Mouse (Mus musculus) spleen, adult 2 months (tissue): ENCODE data around the gene Fam166a. TPM values are rescaled to one million over a fixed set of nuclear protein-coding genes. Genes with fewer than 3 reads are reported as not detected.
A peak's percentile ranks its signal among the peaks of the same experiment; 100 is the strongest.
"Not testable (repeated sequence)": the region's sequence is repeated elsewhere in the genome, so short reads cannot be mapped to it uniquely, and the experiment has no call there.

ENCODE experiments used
- DNase-seq, 2 experiments: peaks; one replicate each; pipeline versions ENCODE4 v3.0.0 to v3.0.0-alpha.2; 2012 to 2021; ENCODE audit warnings: low spot score in 2 of 2, low read depth in 1 of 2
- H3K27ac ChIP-seq: fragments of 200-500 bp; 2 replicates; pipeline ENCODE4 v1.5.1; 2012; ENCODE audit warnings: low read length, inconsistent platforms; ENCODE audit not compliant: insufficient read depth
- H3K27me3 ChIP-seq: fragments of 200-500 bp; 2 replicates; pipeline ENCODE4 v1.6.1; 2012; ENCODE audit warnings: mild to moderate bottlenecking, moderate library complexity, low read length, inconsistent platforms; ENCODE audit not compliant: control insufficient read depth, insufficient read depth
- H3K36me3 ChIP-seq: fragments of 200-500 bp; 2 replicates; pipeline ENCODE4 v1.6.1; 2012; ENCODE audit warnings: mild to moderate bottlenecking, low read length, inconsistent platforms; ENCODE audit not compliant: control insufficient read depth, insufficient read depth
- H3K4me1 ChIP-seq: fragments of 200-500 bp; 2 replicates; pipeline ENCODE4 v1.6.1; 2011; ENCODE audit warnings: inconsistent platforms; ENCODE audit not compliant: control insufficient read depth, insufficient read depth, insufficient read length
- H3K4me3 ChIP-seq: fragments of 200-500 bp; 2 replicates; pipeline ENCODE4 v1.5.1; 2011; ENCODE audit warnings: mild to moderate bottlenecking, inconsistent platforms; ENCODE audit not compliant: insufficient read depth, insufficient read length; ENCODE audit errors: extremely low read depth
- CTCF ChIP-seq: fragments of 200-500 bp; IDR thresholded peaks from 2 replicates; pipeline ENCODE4 v1.5.1; 2011; ENCODE audit warnings: mild to moderate bottlenecking, inconsistent platforms; ENCODE audit not compliant: insufficient read depth, insufficient read length, insufficient replicate concordance; ENCODE audit errors: extremely low read depth
- POLR2A ChIP-seq: fragments of 200-500 bp; IDR thresholded peaks from 2 replicates; pipeline ENCODE4 v1.6.1; 2011; ENCODE audit warnings: low read depth, low read length, inconsistent platforms
- WGBS: fragments of 180-500 bp; shearing (Covaris S2); methylation state at CpG from one replicate; pipeline ENCODE4 v1.1.7; 2018; 5-methylcytosine and 5-hydroxymethylcytosine counted together
- polyA plus RNA-seq: library from polyadenylated mRNA; depleted of rRNA; stranded (reverse); fragments of >200 nt; gene quantifications from 2 replicates; pipeline ENCODE4 v1.2.3, GENCODE M21; 2012

The Fam166a gene
- polyA plus RNA-seq, 1 experiment, result 0.16 TPM

DNA sequence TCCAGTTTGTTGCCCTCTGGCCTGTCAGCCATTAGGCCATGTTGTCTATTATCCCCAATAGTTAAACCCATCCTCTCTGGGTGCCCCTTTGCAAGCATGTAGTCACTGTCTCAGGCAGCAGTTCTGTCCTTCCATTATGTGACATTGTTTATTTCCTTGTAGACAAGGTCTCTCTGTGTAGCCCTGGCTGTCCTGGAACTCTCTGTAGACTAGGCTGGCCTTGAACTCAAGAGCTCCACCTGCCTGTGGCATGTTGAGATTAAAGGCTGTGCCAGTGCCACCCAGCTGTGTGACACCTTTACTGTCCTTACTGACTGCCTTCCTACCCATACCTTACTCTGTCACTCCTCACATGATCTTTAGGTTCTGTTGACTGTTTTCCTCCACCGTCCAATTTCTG is 33.8 kb downstream of the Fam166a start:
- Histone ChIP-seq H3K27me3 (no peaks in the 10 kb centered on the region), H3K4me1 (peaks cover 9% of the 10 kb centered on the region), H3K4me3 (no peak overlapping the region), H3K27ac (no peak overlapping the region), H3K36me3 (peaks cover 29% of the 10 kb centered on the region)
- TF ChIP-seq POLR2A (no peak), CTCF (peak; percentile 8; the same call in 1 of the 2 replicates)
- 92% methylated on average over 1 of the region's 1 CpGs for whole genome bisulfite sequencing
- peak in 1 of 2 experiments; percentile 31 for DNase-seq

DNA sequence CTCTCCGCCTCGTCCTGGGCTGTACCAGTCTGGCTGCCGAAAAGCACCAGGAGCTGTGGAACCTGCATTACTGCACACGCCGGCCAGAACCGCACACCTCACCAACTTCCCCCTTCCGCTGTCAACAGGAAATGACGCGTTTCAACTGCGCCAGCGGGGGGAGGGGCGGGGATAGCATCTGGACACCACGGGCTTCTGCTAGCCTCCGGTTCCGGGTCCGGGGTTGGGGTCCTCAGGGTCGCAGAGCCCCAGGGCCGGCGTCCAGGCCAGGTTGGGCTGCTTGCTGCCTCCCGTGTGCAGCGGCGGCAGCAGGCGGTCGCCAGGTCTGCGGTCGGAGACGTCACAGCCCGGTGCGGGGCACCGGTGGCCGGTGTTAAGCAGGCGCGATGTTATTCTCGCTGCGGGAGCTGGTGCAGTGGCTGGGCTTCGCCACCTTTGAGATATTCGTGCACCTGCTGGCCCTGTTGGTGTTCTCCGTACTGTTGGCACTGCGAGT is 36.8 kb downstream of the Fam166a start, which contains the start of gene Tmem203:
TSS of gene Tmem203 (plus strand) at position 156 of the 496 bp plus-strand sequence.
- peak; percentile 82 to 84 for DNase-seq
- peaks cover 9% of the 10 kb centered on the region for H3K4me1 ChIP-seq
- H3K36me3 ChIP-seq, result peaks cover 8% of the 10 kb centered on the region
- H3K27me3 ChIP-seq, result no peaks in the 10 kb centered on the region
- peak within 1 kb of the TSS; percentile 86 for H3K27ac ChIP-seq
- 1% methylated on average over 39 of the region's 39 CpGs for WGBS
- H3K4me3 ChIP-seq, result peak within 1 kb of the TSS; percentile 98
- TF ChIP-seq CTCF (no peak), POLR2A (peak; percentile 40; the same call in 1 of the 2 replicates)

DNA sequence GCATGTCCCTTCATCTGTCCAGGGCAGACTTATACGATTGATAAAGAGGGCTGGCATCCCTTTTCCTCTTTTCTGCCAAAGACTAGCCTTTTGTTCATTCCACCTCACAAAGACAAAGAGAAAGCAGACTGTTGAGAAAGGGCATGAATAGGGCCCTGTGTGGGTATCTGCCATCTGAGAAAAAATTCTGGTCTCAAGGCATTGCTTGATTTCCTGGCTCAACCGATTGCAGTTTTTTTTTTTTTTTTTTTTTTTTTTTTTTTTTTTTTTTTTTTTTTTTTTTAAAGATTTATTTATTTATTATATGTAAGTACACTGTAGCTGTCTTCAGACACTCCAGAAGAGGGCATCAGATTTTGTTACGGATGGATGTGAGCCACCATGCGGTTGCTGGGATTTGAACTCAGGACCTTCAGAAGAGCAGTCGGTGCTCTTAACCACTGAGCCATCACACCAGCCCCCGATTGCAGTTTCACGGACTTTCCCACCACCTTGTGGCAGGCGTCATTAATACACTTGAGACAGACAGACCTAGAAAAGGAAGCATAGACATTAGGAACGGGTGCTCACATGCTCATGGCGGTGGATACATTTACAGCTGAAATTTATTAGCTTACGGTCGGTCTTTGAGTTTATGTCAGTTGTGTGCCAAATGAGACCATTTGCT is 38.0 kb downstream of the Fam166a start:
- DNase-seq, result peak; percentile 55 to 67
- not testable (repeated sequence) for H3K4me1 ChIP-seq, H3K27ac ChIP-seq, H3K36me3 ChIP-seq, H3K27me3 ChIP-seq
- WGBS, result 27% methylated on average over 12 of the region's 12 CpGs
- peak; percentile 2; the same call in 1 of the 2 replicates for TF ChIP-seq CTCF
- 0 out of 2 replicates have a peak overlapping the region, but pooled peaks have one; percentile 98 for H3K4me3 ChIP-seq

DNA sequence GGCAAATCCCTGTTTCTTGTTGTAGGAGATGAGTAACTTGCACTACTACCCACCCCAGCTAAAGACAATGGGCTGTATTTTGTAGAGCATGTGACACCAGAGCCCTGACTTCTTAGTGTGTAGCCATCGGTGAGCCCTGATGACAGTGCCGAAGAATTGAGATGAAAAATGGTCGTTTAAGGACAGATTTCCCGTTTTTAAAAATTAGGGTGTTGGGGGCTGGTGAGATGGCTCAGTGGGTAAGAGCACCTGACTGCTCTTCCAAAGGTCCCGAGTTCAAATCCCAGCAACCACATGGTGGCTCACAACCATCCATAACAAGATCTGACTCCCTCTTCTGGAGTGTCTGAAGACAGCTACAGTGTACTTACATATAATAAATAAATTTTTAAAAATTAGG is 38.7 kb downstream of the Fam166a start:
- DNase-seq, H3K4me3 ChIP-seq, H3K4me1 ChIP-seq, H3K36me3 ChIP-seq, H3K27me3 ChIP-seq, H3K27ac ChIP-seq: not testable (repeated sequence)
- WGBS, result 82% methylated on average over 5 of the region's 5 CpGs

DNA sequence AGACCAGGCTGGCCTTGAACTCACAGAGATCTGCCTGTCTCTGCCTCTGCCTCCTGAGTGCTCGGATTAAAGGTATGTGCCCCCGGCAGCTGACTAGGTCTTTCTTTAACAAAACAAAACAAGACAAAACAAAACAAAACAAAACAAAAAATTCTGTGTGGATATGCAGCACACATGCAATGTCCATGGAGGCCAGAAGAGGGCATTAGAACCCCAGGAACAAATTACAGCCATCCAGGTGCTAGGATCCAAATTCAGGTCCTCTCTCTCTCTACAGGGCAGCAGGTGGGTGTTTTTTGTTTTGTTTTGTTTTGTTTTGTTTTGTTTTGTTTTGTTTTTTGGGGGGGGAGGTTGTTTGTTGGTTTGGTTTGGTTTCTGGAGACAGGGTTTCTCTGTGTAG is 40.3 kb downstream of the Fam166a start:
- Histone ChIP-seq H3K4me3 (no peak overlapping the region), H3K27ac (no peak overlapping the region), H3K27me3 (no peaks in the 10 kb centered on the region), H3K36me3 (no peaks in the 10 kb centered on the region), H3K4me1 (peaks cover 18% of the 10 kb centered on the region)
- 82% methylated on average over 2 of the region's 2 CpGs for WGBS
- no peak for DNase-seq
- no peak for TF ChIP-seq POLR2A
- peak; percentile 22; the same call in 1 of the 2 replicates for TF ChIP-seq CTCF

DNA sequence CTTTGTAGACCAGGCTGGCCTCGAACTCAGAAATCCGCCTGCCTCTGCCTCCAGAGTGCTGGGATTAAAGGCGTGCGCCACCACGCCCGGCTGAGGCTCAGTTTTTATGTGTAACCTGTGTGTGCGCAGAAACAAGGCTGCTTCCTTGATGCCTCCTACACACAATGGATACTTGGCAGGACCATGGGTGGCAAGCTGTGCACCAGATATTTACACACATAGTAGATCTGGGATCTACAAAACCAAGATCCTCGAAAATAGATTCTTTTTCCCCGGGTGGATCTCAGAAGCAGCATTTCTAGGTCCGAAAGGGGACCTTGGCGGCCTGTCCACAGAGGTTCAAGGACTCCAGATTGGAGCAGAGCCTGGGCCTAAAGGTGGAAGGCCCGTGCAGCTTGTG is 43.3 kb downstream of the Fam166a start:
- H3K4me1 ChIP-seq, result peaks cover 20% of the 10 kb centered on the region
- DNase-seq, result no peak
- WGBS, result 54% methylated on average over 12 of the region's 12 CpGs
- H3K4me3 ChIP-seq, result peak overlapping the region; percentile 39
- 0 out of 2 replicates have a peak overlapping the region, but pooled peaks have one; percentile 12 for H3K27ac ChIP-seq
- H3K36me3 ChIP-seq, result no peaks in the 10 kb centered on the region
- no peaks in the 10 kb centered on the region for H3K27me3 ChIP-seq
- no peak for TF ChIP-seq CTCF
- no peak for TF ChIP-seq POLR2A

DNA sequence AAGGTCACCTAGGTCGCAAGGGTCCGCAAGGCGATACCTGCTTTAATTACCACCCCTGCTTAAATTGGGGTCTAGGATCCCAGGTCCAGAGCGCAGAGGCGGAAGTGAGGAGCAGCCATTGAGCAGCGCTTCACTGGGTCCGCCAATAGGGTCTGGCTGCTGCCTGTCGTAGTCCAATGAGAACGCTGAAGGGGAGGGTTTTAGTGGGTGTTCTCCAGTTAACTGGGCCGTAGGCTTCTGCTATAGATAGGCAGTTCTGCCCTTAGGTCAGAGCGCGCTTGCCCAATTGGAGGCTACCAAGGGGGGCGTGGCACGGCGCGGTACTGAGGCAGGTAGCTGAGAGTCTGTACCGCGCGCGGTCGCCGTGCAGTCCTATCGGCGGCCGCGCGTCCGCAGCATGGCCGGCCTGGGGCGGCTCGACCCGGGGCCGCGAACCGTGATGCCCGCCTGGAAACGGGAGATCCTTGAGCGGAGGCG is 43.8 kb downstream of the Fam166a start, which contains the start of gene Tprn:
TSS of gene Tprn (plus strand) at position 328 of the 477 bp plus-strand sequence.
- peak within 1 kb of the TSS; percentile 71 for H3K4me3 ChIP-seq

More for the DNA sequence above, 43.8 kb downstream of the Fam166a start, which contains the start of gene Tprn:
- Histone ChIP-seq H3K27me3 (no peaks in the 10 kb centered on the region), H3K4me1 (peaks cover 20% of the 10 kb centered on the region), H3K36me3 (no peaks in the 10 kb centered on the region), H3K27ac (peak within 1 kb of the TSS; percentile 65)
- no peak for TF ChIP-seq CTCF
- TF ChIP-seq POLR2A, result peak; percentile 45; the same call in 1 of the 2 replicates
- under 1% methylated on average over 39 of the region's 39 CpGs for WGBS
- DNase-seq, result peak; percentile 94 to 97
